Mouse (Mus musculus) cerebellum, adult 2 months (tissue): ENCODE data around the gene Hhat.

ENCODE experiments used
- CTCF ChIP-seq: fragments of 200-500 bp; IDR thresholded peaks from 2 replicates; pipeline ENCODE4 v1.5.1; 2011; ENCODE audit warnings: low read depth, mild to moderate bottlenecking, control low read depth, low read length, moderate library complexity, borderline replicate concordance; ENCODE audit not compliant: insufficient read depth
- POLR2A ChIP-seq: fragments of 200-500 bp; IDR thresholded peaks from 2 replicates; pipeline ENCODE4 v1.6.1; 2011; ENCODE audit warnings: low read length, control low read depth, borderline replicate concordance; ENCODE audit not compliant: insufficient read depth

GRCm38 (mm10) chr1:192736002-192736426 is 35.0 kb downstream of the Hhat start:
- TF ChIP-seq CTCF (no peak), POLR2A (no peak)
